Mouse (Mus musculus): ENCODE data around the gene Grcc10.

Gene Grcc10

DNA sequence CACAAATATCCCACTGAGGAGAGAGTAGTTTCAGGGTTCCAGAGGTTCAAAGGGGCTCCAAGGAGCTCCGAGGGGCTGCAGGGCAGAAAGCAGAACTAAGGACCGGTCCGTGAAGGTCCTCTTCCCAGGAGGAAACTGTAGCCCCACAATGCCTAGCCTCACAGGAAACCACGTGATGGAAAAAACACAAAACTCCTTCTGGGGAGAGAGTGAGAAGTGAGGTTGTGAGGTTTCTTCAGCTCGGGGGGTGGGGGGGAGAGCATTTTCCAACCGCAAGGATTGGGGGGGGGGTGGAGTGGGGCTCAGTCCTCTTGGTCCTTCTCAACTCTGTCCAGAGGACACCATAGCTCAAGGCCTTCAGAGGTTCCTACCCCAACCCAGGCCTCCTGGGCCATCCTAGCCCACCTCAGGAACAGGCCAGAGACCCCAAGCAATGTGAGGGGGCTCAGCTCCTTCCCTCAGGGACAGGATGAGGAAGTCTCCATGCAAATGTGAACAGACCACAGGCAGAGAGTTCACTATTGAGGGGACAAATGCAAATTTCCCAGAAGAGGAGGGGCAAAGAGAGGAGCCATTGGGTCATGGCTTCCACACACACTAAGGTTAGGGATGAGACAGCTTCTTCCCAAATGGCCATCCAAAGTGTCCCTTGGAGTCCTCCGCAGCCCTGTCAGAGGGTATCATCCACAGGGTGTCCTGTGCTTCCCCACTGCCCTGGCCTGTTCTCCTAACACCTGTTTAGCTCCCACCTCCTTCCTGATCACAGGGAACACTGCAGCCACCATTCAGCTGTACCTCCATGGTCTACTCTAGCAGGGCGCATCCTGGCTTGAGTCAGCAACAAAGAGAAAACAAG is 11.1 kb downstream of the Grcc10 start:
- DNase-seq = no peak

DNA sequence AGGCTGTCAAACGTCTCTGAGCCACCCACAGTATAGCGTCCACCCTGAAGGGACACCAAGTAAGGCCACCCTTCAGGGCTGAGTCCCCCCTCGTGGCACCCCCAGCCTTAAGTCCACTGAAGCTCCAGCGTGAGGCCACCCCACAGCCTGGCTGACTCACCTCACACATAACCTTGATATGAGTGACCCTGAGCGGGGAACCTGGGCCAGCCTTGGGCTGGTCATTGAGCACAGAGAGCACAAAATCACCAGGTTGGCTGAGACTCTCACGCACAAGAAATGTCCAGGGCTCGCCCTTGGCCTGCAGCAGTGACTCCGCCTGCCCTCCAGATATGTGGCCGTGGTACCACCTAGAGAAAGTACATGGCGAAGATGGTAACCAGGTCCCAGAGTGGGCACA is 12.6 kb downstream of the Grcc10 start:
- DNase-seq = no peak

DNA sequence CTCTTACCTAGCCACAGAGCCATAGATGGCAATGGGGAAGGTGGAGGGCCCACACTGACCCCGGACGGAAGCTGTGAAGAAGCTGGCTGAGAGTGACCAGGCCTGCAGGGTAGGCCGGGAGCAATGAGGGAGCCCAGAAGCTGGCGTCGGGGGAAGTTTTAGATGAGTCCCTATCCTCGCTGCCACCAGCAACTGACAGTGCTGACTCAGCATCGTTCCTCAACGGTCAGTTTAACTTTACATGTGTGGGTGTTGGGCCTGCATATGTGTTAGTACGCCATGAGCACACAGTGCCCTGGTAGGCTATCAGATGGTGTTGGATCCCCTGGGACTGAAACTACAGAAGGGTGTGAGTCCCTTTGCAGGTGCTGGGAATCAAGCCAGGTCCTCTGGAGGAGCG is 16.7 kb downstream of the Grcc10 start:
- no peak for DNase-seq

DNA sequence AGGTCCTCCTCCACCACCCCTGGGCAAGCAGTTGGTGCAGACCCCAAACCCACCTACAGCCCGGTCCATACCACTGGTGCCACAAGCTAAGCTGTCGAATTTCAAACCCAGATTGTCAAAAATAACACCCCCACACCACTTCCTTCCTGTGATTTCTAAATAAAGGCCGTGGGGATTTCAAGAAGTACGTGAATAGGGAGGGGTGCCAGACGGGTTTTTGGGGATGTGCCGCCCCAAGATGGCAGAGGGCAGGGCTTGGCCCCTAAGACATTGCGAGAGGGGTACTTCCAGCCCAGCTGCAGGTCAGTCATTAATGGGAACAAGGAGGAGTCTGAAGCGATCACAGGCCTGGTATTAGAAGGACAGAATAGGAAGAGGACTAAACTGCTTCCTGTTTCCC is 17.6 kb downstream of the Grcc10 start:
- DNase-seq = no peak

DNA sequence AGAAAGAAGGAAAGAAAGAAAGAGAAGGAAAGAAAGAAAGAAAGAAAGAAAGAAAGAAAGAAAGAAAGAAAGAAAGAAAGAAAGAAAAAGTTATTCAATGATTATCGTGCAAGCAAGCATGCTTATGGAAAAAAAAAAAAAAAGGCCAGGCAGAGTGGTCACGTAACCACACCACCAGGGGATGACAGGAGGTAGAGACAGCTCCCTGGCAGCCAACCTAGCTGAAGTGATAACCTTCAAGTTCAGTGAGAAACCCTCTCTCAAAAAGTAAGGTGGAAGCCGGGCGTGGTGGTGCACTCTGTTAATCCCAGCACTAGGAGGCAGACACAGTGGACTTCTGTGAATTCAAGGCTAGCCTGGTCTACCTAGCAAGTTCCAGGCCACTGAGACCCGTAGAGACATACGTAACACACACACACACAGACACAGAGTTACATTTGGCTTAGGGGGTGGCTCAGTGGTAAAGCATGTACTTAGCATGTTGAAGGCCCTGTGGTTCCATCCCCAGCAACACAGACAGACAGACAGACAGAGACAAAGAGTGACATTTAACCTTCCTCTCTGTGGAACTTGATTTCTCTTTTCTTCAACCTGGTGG is 18.2 kb downstream of the Grcc10 start:
- no peak for DNase-seq

DNA sequence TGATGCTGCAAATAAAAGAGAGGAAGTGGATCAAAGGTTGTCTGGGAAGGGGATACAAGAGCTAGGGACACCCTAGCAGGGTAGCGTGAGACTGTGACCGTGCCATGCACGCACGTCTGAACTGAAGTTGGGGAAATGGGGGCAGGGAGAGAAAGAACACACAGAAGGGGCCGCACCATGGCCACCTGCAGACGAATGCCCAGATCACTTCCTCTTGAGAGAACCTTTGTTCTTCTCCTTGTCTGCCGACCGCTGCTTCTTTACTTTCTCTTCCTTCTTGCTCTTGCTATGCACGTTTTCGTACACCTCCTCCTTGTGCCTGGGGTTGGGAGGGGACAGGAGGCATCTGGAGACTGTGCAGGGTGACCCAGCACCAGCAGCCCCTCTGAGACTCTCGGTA is 20.3 kb downstream of the Grcc10 start:
- DNase-seq = no peak

DNA sequence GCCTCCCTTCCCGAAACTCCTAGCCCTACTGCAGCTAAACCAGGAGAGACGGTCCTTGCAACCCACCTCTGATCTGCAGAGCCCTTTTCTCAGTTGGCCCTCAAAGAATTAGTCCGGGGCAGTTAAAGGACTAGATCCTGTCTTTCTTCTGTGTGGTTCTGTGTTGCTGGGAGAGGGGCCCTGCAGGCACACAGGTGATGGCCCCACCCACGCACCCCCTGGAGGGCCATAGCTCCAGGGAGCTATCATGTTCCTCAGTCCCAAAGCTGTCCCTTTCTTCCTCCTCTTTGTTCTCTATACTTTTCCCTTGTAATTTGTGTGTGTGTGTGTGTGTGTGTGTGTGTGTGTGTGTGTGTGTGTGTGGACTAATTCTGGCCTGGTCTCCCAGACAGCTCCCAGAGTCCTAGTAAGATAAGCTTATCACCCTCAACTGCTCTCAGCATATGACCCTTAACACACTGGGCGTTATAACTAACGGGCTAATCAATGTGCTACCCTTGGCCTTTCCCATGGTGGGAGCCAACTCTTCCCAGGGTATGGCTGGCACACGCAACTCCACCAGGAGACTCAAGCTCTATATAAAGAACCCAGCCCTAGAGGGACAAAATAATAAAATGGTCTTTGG is 21.7 kb downstream of the Grcc10 start:
- DNase-seq = no peak

DNA sequence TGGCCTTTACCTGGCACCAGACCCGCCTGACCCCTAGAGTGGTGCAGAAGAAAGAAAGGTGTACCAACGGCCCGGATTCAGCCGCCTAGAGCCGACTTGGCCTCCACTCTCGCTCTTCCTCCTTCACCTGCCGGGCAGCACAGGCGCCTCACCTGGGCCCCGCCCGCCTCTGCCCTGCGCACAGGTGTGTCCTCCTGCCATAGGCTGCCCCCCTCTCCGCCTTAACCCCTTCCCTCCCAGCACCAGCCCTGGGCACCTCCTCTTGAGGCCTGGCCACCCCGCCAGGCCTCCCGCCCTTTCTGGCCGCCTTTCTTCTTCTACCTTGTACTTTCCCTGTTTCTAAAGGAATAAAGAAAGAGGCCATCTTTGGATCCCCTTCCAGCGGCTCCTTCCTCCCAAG is 22.5 kb downstream of the Grcc10 start:
- no peak for DNase-seq

DNA sequence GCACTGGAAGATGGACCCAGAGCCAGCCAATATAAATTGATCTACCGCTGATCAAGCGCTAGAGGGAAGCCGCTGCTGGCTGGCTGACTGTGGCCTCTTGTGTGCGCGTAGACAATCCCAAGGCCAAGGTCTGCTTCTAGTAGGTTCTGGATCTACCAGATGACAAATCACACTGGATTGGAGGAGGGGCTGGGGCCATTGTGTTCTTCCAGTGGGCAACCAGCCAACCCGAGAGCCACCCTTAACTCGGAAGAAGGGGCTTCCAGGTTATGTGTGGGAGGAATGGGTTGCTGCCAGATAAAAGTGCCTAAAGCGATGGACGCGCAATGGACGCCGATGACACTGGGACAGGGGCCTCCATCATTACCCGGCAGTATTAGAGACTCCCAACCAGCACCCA is 23.2 kb downstream of the Grcc10 start:
- DNase-seq = no peak

DNA sequence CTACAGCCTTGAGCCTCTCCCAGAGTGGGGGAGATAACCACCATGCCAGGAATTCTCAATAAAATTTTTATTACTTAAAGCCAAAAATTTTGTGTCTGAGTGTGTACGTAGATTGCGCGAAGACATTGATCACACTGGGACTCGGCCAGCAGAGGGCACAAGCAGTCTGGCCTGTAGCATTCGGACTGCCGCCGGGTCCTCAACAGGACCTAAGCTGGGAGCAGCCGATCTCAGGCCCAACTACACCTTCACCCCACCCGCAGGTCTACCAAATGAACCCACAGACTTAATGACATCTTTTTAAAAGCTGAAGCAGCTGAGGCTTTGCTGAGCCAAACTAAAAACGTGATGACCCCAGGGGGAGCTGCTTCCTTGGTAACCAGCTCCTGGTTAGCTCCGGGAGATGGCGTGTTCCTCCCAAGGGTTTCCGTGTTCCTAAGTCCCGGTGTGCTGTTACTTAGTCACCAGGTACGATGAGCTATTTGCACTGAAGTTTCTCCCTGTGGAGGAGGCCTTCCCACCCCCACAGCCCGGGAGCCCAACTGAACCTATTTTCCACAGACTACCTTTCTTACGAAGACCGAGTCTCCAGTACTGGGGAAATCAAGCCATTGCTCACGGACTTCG is 24.2 kb downstream of the Grcc10 start:
- DNase-seq = no peak

DNA sequence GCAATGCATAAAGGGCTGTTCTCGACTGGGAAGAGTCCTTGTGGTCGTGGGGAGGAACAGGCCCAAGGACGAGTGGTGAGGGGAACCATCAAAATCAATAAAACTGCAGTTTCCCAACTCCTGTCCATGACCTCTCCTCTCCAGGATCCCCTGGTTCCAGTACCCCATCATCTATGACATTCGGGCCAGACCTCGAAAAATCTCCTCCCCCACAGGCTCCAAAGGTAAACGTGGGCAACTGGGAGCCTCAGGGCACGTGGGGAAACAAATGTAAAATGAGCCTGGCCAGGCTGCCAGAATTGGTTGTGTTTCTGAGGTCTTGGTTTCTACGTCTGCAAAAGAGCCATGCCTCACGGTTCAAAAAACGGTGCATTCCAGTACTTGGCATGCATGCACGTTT is 28.3 kb downstream of the Grcc10 start:
- DNase-seq = no peak

DNA sequence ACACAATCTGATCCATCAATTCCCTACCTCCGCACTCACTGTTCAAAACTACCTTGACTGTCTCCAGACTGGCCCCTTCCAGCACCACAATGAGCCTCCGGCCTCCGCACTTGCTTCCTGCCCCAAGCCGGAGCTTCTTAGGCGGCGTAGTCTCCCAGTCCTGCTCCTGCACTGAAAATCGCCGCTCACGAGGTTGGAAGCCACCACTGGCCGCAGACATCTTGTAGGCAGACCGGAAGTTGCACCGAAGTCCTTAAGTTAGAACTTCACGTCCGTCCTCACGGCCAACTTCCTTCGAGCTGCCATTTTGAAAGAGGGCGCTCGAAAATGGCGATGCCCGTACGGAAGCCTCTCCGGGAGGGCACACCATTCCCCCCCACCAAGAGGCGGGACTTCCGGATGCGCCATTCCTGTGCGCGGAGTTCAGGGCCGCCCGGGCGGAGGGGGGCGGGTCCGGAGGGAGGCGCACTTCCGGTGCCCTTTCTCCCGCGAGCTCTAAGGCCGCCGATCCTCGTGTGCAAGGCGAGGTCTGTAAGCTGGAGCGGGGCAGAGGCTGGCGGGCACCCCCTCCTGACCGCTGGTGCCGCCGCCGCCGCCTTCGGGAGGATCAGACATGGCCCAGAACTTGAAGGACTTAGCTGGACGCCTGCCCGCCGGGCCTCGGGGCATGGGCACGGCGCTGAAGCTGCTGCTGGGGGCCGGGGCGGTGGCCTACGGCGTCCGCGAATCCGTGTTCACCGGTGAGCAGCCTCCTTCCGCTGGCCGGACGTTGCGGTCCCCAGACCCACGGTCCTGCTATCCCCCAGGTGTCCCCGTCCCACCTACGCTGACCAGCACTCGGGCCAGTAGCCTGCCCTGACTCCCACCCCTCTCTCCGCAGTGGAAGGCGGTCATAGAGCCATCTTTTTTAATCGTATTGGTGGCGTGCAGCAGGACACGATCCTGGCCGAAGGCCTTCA is 29.1 kb downstream of the Grcc10 start, which contains the start of the genes Emg1 and Phb2:
Gene Emg1 (minus strand): TSS at position 355 of the 959 bp plus-strand sequence.
Gene Phb2 (plus strand): TSS at position 513 of the 959 bp plus-strand sequence.
- DNase-seq = peak; percentile 96

DNA sequence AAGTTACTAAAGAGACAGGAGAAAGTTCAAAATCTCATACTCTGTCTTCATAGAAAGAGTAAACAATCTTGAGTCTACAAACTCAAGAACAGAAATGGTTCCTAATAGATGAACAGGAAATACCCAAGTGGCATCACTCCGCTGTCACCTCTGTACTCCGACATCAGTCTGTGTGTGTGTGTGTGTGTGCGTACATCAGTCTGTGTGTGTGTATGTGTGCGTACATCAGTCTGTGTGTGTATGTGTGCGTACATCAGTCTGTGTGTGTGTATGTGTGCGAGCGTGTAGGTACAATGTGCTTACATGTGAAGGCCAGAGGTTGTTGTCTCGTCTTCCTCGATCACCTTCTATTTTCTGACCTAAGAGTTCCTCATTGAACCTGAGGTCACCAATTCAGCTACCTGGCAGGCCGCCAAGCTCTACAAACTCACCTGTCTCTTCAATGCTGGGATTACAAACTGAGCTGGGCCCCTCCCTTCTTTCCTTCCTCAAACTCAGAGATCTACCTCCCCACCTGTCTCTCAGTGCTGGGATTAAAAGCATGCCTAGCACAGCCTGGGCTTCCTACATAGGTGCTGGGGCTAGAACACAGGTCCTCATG is 32.8 kb downstream of the Grcc10 start:
- no peak for DNase-seq

DNA sequence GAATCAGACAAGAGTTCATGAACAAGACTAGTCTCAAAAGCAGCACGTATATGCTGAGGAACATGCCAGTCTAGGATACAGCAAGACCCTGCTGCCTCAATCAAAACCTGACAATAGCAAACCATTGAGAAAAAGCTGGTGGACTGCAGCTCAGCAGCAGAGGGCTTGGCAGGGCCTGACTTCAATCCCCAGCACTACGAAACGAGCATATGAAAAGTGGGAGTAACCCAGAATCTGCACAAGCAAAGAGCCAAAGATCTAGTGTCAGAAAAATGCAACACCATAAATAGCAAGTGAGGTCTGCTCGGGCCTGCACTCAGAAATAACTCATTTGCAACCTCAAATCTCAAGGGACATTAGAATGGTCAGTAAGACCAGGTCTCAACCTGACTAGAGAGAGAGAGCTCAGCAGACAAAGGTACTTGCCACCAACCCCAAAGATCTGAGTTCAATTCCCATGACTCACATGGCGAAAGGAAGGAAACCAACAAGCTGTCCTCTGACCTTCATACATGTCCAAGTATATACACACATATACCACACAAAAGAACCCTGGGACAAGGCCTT is 35.0 kb downstream of the Grcc10 start:
- no peak for DNase-seq

DNA sequence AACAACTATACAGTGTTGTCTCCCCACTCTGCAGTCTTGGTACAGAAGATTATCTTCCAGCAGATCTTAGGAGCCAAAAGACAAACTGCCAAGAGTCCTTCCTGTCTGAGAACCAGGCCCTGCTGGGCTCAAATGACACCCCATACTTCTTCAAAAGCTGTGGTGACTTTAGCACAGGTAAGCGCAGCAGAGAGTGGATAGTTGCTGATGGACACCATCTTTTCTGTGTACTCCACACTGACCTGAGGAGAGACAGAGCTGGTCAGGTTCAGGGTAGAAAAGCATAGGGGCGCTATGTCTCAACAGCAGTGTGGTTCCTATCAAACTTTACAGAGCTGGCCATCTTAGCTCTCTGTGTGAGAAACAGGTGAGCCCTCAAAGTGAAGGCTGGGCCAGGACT is 36.8 kb downstream of the Grcc10 start:
- no peak for DNase-seq

DNA sequence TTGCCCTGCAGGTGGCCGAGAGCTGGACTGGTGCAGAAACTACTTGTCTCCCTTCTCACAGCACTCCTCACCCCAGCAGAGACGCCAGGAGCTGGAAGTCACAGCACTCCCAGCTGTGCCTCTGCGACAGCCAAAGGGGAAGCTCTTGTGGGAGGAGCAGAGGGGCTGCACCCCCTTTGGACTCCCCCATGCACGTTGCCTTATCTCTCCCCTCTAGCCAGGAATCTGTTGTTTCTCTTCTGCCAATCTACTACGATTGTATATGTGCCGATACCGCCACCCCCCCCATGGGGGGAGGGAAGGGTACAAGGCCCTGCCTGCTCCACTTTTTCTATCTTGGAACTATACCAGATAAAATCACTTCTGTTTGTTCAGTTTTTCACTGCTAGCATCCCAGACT is 37.4 kb downstream of the Grcc10 start:
- no peak for DNase-seq

DNA sequence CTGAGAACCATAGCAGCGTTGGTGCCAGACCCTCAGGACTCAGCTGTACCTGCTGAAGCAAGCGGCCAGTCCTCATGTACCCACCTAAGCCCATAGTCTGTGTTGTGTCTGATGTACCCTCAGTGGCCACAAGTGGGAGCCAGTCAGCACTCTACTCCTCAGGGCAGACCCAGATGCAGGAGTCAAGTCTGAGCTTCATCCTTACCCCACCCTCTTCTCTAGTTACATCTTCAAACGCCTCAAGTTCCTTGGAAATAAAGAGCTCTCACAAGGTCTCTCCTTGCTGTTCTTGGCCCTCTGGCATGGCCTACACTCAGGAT is 38.4 kb downstream of the Grcc10 start:
- DNase-seq = peak; percentile 57

DNA sequence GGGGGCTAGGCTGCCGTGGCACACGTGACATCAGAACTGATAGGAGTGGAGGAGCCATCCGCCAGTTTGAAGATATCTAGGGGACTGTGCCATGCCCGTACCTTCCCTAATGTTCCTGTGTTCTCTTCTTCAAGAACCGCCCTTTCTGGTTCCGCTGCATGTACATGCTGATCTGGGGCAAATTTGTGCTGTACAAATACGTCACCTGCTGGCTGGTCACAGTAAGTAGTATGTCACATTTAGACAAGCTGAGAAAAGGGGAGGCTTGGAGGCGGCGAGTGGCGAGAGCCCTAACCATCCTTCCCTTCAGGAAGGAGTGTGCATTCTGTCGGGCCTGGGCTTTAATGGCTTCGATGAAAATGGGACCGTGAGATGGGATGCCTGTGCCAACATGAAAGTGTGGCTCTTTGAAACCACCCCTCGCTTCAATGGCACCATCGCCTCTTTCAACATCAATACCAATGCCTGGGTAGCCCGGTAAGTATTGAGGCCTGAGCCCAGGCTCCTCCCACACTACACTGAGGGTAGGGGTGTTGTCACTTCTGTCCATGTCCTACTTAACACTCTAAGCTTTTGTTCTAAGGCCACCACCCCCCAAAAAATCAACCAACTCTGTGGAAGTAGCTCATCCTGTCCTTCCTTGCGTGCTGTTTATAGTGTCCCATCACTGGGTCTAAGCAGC is 38.9 kb downstream of the Grcc10 start:
- DNase-seq = no peak

DNA sequence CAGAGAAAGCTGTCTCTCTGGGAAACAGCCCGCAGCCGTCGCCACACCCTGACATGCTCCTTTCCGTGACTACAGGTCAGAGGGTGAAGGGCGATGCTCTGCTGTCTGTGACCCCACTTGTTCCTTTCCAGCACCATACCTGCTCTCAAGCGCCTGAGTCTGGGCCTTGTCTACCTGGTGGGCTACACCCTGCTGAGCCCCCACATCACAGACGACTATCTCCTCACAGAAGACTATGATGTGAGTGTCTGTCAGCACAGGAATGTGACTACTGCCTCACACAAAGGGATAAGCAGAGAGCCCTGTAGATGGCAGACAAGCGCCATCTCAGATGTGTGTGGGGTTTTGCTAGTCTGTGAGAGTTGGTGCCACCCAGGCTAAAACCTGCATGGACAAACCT is 39.8 kb downstream of the Grcc10 start:
- no peak for DNase-seq

DNA sequence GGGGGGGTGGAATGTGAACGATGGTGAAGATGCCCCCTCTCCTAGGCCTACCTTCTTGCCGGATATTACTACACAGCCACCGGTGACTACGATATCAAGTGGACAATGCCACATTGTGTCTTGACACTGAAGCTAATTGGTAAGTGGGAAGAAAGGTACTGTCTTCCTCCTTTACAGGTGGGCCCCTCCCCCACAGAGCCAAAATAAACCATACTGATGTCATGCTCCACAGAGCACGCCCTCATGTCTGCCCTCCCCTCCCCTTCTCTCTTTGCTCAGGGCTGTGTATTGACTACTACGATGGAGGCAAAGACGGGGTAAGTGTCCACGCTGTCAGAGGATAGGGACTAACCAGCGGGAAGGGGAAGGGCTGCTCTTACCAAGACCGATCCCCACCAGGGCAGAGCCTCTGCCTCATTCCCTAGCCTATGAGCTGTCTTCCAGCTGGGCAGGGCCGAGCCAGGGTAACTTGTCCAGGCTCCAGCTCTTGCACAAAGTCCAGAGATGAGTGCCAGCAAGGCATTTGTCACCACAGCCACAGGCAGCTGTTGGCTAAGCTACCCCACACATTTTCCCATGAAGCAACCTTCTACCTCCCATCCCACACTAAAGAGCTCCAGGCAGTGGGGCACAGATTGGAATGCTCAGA is 41.1 kb downstream of the Grcc10 start:
- no peak for DNase-seq

DNA sequence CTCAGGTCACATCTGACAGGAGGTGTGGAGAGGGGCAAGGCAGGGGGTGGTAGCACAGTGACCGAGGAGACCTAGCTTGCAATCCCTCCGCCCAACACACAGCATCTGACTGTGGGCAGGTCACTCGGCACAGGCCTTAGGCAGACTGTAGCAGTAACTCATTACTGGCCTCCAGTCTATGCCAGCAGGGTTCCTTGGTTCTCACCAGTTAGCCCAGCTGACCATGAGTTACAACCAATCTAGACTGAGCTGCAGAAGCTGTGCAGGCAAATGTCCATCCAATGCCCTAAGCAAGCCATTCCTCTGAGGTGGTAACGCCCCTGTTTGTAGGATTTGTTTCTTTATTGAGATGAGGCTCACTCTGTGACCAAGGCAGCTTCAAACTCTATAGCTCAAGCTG is 41.8 kb downstream of the Grcc10 start:
- DNase-seq = no peak

Measured in cerebellum, adult 11 months (tissue).